Mouse (Mus musculus): ENCODE results near the gene Prr5l.

Gene Prr5l

DNA sequence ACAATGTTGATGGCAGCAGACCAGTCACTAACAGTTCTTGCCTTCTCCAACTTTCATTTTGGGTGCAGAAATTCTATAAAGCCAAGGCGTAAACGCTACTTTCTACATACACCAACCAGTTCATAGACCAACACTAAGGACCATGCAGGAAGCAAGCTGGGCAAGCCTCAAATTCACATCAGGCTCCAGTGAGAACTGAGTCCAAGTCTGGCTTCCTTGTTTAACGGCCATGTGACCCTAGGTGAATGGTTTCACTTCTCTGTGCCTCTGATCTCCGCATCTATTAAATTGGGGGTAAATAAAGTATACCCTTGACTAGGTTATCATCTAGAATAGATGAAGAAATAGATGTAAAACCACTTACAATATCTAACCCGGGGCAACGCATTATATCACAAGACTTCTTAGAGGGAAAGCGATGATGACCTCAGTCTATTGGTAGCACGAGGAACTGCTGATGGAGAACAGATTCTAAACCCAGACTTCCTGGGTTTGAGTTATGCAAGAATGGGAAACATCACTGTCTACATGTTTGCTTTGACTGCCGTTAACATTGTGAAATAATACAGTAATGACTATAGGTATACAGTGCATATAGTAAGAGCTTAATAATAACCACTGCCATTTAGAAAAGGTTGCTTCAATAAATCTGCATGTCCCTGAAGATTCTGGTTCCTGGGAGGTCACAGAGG lies 1.2 kb downstream of the Prr5l start:
- no peak for DNase-seq

DNA sequence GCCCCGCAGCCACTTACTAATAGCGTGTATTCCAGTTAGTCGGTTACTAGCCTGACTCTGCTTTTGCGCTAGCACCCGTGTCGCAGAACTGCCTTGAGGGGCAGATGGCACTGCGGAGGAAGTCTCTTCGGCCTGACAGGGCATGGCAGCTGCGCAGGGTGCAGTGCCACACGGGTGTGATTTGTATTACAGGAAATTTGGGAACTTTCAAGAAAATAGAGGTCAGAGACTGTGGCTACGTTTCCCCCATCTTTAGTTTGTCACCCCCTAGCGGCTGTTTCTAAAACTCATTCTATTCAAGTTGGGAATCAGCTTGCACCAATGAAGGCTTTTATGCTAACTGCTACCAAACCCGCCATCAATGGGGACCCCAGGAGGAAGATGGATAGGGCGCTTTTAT lies 11.6 kb downstream of the Prr5l start:
- DNase-seq = peak; percentile 67

DNA sequence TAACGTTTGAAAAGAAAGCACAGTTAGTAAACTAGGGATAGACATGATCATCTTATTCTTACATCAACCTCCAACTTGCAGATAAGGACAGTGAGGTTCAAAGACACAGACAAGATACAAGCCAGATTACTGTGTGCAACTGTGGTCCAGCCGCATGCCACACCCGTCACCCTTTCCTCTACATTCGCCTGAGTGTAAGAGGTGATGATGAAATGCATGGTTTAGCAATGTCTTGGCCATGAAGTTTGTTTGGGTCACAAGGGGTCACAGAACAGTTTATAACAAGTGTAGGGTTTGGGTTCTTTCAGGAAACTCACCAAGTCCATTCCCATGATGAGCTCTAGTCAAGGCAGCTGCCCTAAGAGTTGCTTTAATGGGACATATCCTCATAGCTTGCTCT lies 14.1 kb downstream of the Prr5l start:
- DNase-seq = no peak

DNA sequence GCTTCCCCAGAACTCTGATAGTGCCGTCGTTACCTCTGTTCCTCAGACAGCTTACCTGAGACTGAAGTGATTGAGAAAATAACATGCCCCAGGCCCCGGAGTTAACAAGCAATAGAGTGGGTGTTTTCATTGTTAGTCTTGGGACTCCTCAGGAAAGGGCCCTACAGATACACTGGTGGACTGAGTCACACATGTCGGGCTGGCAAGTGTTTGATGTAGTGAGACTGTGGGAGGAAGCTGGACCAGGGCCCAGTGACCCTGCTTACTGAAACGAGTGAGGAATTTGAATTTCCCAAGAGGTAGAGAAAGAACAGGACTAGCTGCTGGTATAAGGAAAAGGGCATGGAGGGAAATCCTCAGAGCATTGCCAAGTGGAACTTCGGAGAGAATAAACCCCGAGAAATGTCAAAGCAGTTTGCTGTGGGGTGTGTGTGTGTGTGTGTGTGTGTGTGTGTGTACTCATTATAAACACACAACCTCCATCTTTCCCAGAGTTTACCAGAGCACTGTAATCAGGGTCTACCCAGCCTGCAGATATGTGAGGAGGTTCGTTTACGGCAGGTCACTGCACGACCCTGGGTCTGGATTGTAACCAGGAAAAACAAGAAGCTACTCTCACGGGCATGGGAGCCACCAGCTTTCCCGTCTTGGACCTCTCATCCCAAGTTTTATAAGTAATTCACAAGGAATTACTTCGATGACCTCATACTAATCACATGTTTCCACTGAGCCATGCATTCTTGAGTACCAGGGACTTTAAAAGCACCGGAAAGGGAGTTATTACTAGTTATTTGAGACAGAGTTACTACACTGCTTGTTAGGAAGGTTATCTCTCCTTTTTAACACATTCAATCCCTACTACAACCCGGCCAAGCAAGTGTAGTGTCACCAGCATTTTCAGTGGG lies 20.4 kb downstream of the Prr5l start:
- peak; percentile 26 for DNase-seq

DNA sequence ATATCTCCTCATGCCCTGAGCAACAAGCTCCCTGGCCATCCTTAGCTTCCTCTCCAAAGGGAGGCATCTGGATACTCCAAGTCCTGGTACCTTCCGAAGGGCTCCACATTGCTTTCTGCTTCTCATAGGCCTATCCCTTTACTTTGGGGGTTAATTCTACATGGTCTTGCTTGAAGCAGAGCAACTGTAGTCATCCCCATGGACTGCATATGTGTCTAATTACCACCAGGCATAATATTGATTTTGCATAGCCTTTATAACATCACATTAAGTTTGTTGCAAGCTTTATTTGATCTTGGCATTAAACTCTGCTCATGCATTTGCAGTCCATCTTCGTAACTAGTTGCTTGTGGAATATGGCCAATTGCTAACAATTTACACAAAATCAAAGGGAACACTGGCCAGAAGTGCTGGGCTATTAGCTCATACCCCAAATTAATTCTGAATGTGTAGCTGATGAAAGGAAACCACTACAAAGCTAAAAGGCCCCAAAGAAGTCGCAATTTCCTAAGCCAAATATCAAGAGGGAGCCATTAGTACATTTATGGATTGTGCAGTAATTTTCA lies 21.8 kb downstream of the Prr5l start:
- no peak for DNase-seq

DNA sequence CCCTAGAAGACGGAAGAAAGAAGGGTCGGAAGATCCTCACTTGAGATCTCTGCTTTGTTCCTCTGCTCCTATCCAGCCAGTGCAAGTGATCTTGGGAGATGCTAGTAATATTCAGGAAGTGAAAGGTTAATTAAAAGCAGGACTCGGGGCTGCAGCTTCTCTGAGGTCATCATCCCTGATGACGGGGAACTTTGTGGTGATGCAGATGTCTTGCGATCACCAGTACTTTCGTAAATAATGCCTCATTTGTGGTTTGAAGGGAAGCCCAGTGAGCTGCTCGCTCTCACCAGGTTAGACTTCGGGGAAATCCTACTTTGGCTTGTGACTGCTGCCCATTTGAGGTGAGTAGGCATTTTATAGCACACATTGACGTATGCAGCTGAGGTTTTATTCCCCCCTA lies 26.7 kb downstream of the Prr5l start:
- no peak for DNase-seq

DNA sequence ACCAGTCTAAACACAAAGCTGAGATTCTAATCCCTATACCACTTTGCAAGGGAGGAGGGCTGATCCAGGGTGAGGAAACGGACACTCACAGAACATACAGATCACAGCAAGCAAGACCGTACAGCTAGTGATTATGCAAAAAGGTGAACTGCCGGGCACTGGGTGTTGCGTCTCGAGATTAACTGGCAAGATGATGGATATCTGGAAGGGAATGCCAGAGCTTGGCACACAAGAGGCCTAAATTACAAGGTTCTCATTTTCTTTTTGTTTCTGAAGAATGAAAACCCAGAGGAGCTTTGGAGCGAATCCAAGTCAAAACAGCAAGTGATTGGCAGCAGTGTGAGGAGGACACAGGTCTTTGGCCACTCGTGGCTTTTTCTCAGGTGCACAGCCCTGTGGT lies 28.0 kb downstream of the Prr5l start:
- DNase-seq = no peak

DNA sequence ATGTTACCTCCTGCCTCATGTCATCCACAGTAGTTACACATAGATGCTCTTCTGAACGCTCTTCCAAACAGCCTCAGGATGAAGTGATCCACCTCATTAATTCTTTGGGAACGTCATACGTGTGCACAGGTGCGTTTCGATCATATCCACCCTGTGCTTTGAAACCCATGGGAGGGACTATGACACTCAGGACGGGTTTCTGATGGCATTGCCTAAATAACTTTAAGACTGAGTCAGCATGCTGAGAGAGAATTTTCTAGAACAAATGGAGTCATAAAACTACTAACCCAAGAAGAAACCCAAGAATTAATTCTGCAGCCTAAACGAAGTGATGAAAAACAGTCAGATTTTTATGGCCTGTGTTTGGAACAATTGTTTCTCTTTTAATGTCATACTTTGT lies 40.1 kb downstream of the Prr5l start:
- DNase-seq = no peak

DNA sequence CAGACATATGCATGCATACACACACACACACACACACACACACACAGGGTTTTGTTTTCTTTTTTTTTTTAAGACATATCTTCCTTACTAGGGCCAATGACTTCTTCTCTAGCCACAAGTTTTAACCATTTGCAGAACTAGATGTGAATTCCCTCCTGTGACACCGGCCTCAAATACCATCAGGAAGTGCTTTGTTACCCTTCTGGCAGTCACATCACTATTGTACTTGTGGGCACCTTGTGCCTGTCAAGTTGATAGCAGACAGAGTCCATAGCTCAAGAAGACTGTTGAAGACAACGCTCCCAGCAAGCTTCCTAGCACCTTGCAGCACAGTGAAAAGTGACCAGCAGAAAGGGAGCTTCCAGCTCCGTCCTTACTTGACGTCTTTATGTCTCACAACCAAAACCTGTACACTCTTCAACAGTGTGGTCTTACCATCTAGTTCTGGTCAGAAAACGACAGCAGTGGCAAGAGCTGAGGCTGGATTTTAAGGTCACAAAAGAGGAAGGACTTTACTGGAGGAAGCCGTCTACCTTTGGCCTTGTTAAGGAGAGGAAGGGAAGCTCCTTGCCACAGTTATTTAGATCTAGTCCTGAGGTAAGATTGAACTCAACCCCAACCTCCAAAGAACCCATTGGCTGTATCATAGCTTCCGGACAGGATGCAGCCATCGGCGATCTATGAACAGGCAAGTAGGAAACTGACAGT lies 47.9 kb downstream of the Prr5l start:
- DNase-seq = no peak

DNA sequence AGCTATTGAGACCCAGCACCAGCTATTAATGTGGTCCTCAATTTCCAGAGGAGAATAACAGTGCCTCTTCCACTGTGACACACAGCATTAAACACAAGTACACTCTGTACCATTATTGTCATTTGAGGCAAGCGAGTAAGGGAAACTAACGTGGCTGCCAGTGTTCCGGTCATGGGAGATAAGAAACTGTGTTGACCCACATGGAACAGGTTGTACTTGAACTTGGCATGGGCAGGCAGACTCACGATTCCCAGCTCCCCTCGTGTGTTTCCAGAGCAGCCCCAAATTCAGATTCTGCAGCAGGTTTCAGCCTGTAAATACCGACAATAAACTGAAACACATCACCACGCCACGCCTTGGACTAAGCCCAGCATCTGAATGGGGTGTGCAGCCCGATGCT lies 50.5 kb downstream of the Prr5l start:
- DNase-seq = no peak

GRCm38 (mm10) chr2:101831851-101832250 lies 51.0 kb downstream of the Prr5l start:
- no peak for DNase-seq

DNA sequence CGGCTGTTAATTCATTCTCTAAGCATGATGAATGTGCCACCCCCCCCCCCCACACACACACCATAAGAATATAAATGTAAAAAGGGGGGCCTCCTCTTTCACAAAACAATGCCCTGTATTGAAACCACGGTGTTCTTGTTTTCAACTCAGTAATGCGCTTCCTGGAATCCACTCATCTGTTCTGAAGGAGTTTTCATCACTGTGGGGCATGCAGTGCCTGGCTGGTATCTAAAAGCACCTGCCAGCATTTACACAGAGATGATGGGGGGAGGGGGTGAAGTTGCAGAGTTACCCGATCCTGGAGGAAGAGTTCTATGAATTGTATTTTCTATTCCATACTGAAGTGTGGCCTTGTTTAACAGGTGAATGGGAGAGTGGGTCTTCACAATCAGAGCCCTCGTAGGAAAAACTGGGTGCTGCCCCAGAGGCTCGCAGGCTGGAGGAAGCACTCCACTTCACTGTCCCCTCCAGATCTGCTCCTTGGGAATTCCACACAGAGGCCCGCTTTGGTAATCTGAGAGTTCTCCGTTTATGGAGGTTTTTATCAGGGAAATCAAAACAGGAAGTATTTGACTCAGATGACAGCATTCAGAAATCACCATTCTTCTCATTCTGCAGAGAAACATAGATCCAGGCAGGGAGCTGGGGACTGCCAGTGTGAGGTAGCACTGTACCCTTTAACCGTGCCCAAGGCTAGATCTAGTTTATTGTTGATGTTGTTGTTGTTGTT lies 52.5 kb downstream of the Prr5l start:
- DNase-seq = no peak

- DNase-seq = no peak
Measured at GRCm38 (mm10) chr2:101829013-101829412, 53.8 kb downstream of the Prr5l start.

- DNase-seq = peak; percentile 64
Measured at GRCm38 (mm10) chr2:101828057-101828643, 54.7 kb downstream of the Prr5l start.

GRCm38 (mm10) chr2:101827626-101828025 lies 55.2 kb downstream of the Prr5l start:
- peak; percentile 95 for DNase-seq

DNA sequence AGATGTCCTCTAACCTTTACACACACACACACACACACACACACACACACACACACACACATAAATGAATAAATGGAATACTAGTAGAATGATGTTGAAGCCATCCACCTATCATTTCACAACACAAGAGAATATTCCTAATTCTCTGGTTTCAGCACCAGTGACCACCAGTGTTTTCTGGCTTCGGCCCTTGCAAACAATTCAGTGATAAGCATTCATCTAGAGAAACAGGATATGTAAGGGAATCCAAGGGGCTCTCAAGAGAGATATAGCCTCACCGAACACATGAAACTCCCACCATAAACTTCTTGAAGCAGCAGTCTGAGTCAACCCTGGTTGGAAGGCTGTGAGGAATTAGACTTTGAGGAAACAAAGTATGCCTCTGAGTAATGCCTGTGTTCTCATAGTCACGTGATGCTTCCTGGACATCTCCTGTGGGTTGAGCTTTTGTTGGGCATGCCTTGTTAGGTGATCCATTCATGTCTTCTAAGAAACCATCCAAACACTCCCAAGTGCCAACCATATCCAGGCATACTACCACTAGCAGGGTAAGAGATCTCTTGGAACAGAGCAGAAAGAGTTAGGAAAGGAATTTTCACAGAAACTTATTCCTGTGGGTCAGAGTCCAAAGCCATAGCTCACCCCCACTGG lies 55.8 kb downstream of the Prr5l start:
- DNase-seq = no peak

- no peak for DNase-seq
Measured at GRCm38 (mm10) chr2:101826186-101826707, 56.6 kb downstream of the Prr5l start.

- DNase-seq = no peak
Measured at GRCm38 (mm10) chr2:101825226-101826120, 57.4 kb downstream of the Prr5l start.

DNA sequence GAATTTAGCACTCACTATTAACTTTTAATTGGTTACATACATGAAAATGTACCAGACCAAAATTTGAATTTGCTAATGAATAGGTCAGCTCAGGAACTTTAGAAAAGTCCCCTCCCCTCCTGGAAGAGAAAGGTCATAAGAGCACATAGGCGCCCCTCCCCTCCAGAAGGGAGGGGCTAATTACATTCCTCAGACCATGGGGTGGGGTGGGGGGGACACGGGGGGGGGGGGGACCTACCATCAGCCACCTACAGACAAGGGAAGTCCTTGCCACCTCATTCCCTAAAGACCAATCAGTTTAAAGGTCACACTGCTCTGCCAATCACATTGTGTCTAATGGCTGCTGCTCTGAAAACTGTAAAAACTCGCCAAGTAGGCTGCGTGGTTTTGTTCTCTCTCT lies 59.0 kb downstream of the Prr5l start:
- DNase-seq = no peak

- DNase-seq = peak; percentile 62
Measured at GRCm38 (mm10) chr2:101822785-101823184, 60.0 kb downstream of the Prr5l start.

Measured in kidney, adult 9 months (tissue).